Mouse (Mus musculus) adrenal gland, adult 8-10 months (tissue): ENCODE measurements around the gene Ttyh3. TPM values are rescaled to one million over a fixed set of nuclear protein-coding genes. Genes with fewer than 3 reads are reported as not detected.

Source experiments
- DNase-seq: peaks from one replicate; pipeline ENCODE4 v3.0.0; 2022
- total RNA-seq, 4 experiments: library from RNA; stranded (reverse); gene quantifications; 2 replicates each; pipeline ENCODE4 v1.2.4; 2022

Ttyh3 gene
- total RNA-seq, 4 experiments from 2014 or later: 49.8 to 100 (median 77.4) TPM

DNA sequence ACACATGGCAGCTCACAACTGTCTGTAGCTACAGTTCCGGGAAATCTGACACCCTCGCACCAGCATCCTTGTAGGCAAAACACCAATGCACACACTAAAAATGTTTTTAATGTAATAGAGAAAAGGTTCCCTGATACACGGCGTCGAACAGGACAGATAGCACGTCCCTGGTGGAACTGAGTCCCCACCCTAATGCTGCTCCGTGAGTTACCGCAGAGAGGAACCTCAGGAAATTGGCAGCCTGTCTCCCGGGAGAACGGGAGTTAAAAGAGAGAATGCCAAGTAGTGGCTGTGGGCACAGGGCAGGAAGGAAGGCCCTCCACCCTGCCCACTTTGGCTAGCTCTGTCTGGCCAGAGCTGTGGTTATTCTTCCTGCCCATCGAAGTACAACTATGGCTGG lies 2.4 kb upstream of the Ttyh3 start:
- DNase-seq: no peak

GRCm38 (mm10) chr5:140649881-140650414 lies 1.1 kb upstream of the Ttyh3 start:
- DNase-seq: no peak

DNA sequence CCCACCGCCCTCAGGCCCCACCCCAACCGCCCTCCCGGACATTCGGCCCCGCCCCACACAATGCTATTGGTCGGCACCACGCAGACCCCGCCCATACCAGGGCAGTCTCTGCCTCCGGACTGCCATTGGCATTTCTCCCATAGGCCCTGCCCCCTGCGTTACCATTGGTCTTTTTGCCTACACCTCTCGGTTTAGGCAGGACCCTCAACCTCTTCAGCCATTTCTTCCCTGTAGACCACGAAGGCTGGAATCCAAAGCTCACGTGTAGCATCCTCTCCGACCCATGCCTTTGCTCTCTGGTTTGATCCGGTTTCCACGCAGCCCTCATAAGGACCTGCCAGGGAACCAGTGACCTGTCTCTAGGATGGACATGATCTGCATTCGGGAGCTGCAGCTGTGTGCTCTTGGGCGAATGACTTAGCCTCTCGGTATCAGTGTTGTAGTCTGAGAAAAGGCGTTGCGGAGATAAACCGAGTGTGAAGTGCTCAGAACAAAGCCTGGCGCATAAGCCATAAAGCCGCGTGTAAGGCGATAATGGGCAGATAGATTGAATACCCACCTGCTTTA lies 353 bp upstream of the Ttyh3 start:
- DNase-seq: peak; percentile 96

DNA sequence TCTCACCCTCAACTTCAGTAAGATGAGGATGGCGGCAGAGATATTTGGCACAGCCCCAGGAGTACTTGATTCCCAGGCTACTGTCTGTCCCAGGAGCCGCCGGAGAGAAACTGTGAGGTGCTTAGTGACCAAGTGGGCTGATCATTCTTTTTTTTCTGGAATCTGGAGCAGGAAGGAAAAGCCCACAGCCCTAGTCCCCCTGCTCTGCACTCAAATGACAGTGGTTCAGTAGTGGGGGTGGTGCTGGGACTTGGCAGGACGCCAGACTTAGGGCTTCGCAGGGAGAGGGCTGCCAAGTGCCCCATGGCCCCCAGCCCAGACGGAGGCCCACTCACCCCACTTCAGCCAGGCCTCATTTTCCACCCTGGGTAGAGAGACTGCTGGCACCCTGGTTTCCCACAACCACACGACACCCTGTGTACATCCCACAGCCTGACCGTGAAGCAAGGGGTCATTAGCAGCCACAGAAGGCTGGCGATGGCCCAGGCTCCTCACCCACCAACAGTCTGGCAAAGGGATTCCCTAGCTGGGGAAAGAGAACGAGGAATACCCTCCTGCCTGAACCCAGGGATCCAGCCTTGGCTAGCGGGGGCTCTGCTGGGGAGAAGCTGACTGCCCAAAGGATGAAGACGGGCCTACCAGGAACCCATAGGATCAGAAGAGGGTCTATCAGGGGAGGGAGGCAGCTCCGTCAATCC lies 861 bp downstream of the Ttyh3 start:
- peak; percentile 49 for DNase-seq

- no peak for DNase-seq
Observed at GRCm38 (mm10) chr5:140647031-140647760, 1.6 kb downstream of the Ttyh3 start.

DNA sequence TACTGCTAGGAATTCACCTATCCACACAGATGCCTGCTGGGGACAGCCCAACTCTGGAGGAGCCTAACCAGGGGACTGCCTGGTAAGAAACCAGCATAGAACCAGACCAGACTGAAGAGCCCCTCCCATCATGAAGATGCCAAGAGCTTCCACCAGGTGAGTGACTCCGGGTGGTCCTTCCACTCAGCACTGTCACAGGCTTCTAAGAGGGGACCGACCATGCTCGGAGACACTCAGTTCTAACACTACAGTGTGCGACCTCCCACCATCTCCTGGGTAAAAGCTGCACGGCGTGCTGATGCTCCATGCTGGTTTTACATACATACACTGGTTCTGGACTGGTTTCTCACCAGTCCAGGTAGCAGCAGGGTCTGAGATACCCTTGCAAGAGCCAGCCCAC lies 2.7 kb downstream of the Ttyh3 start:
- no peak for DNase-seq

- no peak for DNase-seq
Observed at GRCm38 (mm10) chr5:140645454-140645853, 3.4 kb downstream of the Ttyh3 start.

DNA sequence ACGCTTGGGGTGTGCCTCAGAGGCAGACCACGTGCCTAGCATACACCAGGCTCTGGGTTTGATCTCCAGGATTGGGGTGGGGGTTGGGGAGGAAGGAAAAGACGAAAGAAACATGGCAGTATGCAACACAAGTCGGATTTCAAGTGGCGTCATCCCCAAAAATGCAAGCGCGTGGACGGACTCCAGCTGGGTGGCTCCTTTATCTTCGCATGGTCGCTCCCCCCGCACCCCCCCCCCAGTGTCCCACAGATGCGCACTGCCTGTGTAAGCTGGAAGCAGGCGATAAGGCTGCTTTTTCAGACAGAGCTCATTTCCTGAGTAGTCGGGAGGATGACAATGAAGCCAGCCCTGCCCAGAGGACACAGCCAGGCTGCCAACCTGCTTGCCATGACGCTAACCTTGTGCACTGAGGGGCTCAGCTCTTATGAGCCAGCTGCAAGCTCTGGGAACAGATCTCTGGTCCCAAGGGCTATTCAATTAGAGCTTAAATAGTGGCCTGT lies 4.1 kb downstream of the Ttyh3 start:
- no peak for DNase-seq

DNA sequence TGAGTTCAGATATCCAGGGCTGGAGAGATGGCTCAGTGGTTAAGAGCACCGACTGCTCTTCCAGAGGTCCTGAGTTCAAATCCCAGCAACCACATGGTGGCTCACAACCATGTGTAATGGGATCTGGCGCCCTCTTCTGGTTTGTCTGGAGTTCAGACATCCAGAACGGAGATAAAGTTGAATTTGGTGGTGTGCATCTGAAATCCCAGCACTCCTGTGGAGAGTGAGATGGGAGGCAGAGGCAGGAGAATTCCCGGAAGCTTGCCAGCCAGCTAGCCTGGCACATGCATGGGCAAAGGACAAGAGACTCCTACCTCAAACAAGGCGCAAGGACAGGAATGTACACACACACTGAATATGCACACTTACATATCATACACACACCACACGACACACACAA lies 4.6 kb downstream of the Ttyh3 start:
- no peak for DNase-seq

- no peak for DNase-seq
Observed at GRCm38 (mm10) chr5:140642076-140642475, 6.8 kb downstream of the Ttyh3 start.

DNA sequence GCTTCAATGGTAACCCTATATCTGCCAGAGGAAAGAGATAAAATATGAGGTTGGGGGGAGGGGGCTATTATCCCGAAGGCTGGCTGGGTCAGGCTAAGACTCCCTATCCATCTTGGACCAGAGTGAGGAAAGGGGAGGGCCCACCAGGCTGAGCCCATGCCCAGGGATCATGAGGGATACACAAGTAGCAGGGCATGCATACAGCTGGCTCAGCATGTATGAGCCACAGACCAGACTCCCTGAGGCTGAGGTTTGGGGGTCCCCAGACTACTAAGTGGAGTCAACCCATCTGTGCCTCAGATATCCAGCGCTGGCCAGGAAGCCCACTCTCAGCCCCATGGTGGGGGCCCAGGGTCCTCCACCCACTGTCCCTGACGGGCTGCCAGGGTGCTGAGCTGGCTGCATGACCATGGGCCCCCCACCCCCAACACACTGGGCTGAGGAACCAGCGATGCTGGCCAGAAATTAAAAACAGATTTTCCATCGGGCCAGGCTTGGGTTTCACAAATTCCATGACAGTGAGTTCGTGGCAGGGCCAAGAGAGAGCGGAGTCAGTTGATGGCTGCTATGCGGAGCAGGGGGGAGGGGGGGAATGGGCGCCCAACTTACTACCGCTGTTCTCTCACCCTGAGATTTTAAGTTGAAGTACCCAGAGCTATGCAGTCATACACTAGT lies 7.4 kb downstream of the Ttyh3 start:
- no peak for DNase-seq

DNA sequence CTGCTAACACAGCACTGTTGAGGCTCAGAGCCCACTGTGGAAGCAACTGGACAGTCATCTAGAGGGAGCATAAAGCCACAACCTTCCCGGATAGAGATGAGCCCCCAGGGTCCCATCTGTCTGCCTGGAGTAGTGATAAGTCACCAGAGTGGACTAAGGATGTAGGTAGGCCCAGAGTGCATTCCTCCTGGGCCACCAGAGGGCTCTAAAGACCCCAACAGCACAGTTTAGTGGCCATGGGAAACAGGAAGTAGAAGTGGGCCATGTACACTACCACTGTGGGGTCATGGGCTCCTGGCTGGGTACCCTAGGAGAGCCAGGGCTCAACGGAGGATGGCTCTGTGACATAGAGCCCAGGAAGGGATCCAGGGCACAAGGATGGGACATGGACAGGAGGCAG lies 8.0 kb downstream of the Ttyh3 start:
- no peak for DNase-seq

DNA sequence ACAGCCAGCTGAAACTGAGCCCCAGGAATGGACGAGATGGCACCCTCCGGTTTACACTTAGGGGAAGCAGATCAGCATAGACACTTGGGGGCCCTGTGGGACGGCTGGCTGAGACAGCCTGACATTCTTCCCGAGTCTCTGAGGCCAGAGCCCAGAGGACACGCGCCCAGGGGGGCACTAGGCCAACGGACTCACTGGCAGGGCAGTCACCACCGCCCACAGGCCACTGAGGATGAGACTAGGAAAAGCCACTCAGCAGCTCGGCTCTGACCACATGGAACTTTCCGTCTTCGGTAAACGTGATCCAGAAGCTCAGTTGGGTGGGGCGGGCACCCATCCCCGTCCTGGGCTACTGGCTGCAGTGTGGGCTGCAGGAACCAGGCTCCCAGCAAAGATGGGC lies 9.0 kb downstream of the Ttyh3 start:
- no peak for DNase-seq

GRCm38 (mm10) chr5:140639312-140639711 lies 9.5 kb downstream of the Ttyh3 start:
- no peak for DNase-seq

DNA sequence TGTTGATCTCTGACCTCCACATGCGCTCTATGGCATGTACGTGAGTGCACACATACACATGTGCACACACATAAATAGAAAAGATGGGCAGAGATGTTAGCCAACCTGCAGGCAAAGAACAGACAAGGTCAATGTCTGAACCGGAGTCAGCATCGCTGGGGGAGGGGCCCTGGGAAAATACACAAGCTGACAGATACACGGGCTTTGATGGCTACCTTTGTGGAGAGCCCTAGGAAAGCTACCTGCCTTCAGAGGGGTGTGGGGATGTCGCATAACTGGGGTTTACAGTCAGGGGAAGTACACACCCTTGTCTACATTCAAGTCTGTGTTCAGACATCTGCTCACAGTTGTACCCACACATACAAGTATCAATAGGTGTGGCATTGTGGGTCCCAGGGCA lies 10.3 kb downstream of the Ttyh3 start:
- no peak for DNase-seq

GRCm38 (mm10) chr5:140637989-140638388 lies 10.8 kb downstream of the Ttyh3 start:
- no peak for DNase-seq

GRCm38 (mm10) chr5:140637058-140637410 lies 11.8 kb downstream of the Ttyh3 start:
- DNase-seq: no peak

DNA sequence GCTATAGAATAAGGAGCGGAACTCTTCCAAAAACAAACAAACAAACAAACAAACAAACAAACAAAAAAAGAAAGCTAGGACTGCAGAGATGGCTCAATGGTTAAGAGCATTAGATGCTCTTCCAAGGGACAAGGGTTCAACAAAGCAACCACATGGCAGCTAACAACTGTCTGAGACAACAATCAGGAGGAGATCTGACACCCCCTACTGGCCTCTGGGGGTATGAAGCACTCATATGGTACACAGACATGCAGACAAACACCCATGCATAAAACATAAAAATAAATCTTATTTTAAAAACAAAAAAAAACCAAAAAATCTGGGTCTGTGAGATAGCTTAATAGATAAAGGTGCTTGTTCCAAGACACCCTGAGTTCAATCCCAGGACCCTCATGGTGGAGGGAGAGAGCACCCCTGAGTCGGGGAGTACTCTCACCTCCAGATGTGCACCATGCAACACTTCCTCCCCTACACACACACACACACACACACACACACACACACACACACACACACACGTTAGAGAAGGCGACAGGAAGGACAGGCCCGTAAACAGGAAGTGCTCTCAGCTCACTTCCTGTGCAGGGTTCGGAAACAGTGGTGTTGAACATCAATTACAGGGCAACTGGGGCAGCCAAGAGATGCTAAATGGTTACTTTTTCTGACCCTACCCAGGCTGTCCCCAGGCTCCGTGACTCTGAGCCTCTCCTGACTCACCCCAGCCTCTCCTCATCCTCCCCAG lies 12.3 kb downstream of the Ttyh3 start:
- no peak for DNase-seq

DNA sequence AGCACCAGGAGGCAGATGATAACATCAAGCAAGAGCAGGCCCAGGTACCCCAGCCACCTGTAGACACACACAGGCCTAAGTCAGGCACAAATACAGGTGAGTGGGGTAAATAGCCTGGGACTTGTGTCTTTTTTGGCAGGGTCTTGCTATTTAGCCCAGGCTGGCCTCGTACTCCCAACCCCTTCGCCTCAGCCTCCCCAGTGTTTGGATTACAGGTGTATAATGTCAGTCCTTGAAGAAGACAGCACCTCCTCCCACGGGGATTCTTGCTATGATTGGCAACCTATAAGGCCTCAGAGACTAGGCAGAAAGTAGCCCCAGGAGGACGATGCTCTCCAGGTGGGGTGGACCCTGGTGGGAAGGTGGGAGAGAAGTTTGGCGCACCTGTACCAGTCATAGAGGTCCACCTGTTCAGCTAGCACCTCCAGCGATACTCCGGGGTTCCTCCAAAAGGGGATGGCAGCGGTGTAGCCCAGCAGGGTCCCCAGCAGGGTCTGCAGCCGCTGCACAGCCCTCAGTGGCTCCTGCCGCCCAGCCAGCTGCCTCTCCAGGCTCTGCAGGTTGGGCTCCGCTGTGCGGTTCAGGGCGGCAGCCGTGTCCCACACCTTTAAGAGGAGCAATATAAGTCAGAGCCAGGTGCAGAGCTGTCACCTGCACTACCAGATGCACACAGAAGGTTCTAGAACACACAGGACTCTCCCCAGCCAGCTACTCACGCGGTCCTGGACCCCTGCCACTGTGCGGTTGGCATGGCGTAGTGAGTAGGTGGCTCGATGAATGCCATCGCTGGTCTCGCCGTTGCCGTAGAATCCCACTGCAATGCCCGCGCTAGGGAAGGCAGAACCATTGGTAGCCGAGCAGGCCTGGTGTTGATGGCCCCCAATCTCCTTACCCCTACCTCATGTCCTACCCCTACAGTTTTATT lies 13.8 kb downstream of the Ttyh3 start:
- DNase-seq: no peak

GRCm38 (mm10) chr5:140633432-140633831 lies 15.4 kb downstream of the Ttyh3 start:
- DNase-seq: no peak

DNA sequence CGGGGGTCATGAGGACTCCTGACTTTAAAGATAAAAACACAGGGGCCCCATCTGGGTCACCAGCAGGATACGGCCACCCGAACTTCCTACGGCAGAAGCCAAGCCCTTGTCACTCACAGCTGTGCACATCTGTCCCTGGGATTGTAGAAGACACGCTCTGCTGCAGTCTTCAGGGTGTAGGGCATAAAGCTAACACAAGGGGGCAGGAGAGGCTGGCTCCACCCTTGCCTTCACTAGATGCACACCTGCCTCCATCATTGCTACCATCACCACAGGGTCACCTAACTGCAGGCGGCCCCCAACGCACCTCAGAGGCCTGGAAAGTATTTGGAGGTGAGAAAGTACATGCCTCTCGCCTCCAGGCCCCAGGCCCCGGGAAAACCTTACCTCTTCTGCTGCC lies 19.8 kb downstream of the Ttyh3 start:
- DNase-seq: no peak
